Mouse (Mus musculus) lung, postnatal 0 days (tissue): Measurements from ENCODE around the gene Abcd2.

Experiments
- CTCF ChIP-seq: IDR thresholded peaks from 2 replicates; pipeline ENCODE4 v1.5.1; 2016; ENCODE audit warnings: antibody characterized with exemption, mild to moderate bottlenecking
- EP300 ChIP-seq: IDR thresholded peaks from 2 replicates; pipeline ENCODE4 v1.6.1; 2016; ENCODE audit warnings: antibody characterized with exemption, mild to moderate bottlenecking, control low read depth

DNA sequence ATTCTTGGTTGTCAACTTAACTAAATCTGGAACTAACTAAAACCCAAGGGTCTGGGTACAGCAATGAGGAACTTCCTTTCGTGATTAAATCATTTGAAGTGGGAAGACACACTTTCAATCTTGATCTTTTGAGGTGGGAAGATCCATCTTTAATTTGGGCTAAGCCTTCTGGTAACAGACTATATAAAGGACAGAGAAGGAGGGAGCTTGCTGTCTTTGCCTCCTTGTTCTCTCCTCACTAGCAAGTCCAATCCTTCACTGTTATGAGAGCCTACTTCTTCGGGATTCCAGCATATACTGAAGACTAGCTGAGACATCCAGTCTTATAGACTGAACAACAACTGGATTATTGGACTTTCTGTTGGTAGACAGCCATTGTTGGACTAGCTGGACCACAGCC, 28.1 kb downstream of the Abcd2 start:
- no peak for TF ChIP-seq CTCF
- no peak for TF ChIP-seq EP300
